Mouse (Mus musculus) MEL (cell line): ENCODE data around the gene Tspan9. TPM values are rescaled to one million over a fixed set of nuclear protein-coding genes. Genes with fewer than 3 reads are reported as not detected.

ENCODE experiments used
- DNase-seq: peaks from one replicate; pipeline ENCODE4 v3.0.0; 2011; ENCODE audit warnings: low read depth, low spot score
- H3K27ac ChIP-seq: 2 replicates; pipeline ENCODE4 v1.5.1; 2012; ENCODE audit warnings: low read depth, mild to moderate bottlenecking, control low read depth, low read length, moderate library complexity; ENCODE audit not compliant: control insufficient read depth
- H3K27me3 ChIP-seq, 2 experiments: fragments of 150-350 bp in 1 of 2; sonication (generic) in 1 of 2; 2 replicates each; pipeline ENCODE4 v1.6.1; 2012; ENCODE audit warnings: low read length in 2 of 2, mild to moderate bottlenecking in 2 of 2, improper control_type of control experiment in 1 of 2, moderate library complexity in 1 of 2; ENCODE audit not compliant: insufficient read depth in 2 of 2, control insufficient read depth in 1 of 2
- H3K36me3 ChIP-seq, 2 experiments: 2 replicates each; pipeline ENCODE4 v1.6.1; 2012 to 2014; ENCODE audit warnings: low read length in 2 of 2, improper control_type of control experiment in 1 of 2, inconsistent platforms in 1 of 2, mild to moderate bottlenecking in 1 of 2; ENCODE audit not compliant: insufficient read depth in 2 of 2, control insufficient read depth in 1 of 2
- H3K4me1 ChIP-seq, 2 experiments: fragments of 150-350 bp in 1 of 2; sonication (generic) in 1 of 2; 2 replicates each; pipeline ENCODE4 v1.6.1; 2012; ENCODE audit warnings: low read length in 2 of 2, improper control_type of control experiment in 1 of 2, mild to moderate bottlenecking in 1 of 2; ENCODE audit not compliant: insufficient read depth in 2 of 2, control insufficient read depth in 1 of 2
- H3K4me3 ChIP-seq, 2 experiments: fragments of 150-350 bp in 1 of 2; sonication (generic) in 1 of 2; 2 replicates each; pipeline ENCODE4 v1.5.1; 2012; ENCODE audit warnings: low read depth in 2 of 2, low read length in 2 of 2, mild to moderate bottlenecking in 2 of 2, moderate library complexity in 2 of 2, control low read depth in 1 of 2, improper control_type of control experiment in 1 of 2; ENCODE audit not compliant: control insufficient read depth in 1 of 2, insufficient read depth in 1 of 2
- H3K79me2 ChIP-seq: 2 replicates; pipeline ENCODE4 v1.6.1; 2012; ENCODE audit warnings: mild to moderate bottlenecking, low read length, moderate library complexity; ENCODE audit not compliant: control insufficient read depth, poor library complexity, insufficient read depth
- H3K9ac ChIP-seq: 2 replicates; pipeline ENCODE4 v1.6.1; 2012; ENCODE audit warnings: low read depth, mild to moderate bottlenecking, control low read depth, low read length, moderate library complexity; ENCODE audit not compliant: control insufficient read depth, poor library complexity, severe bottlenecking
- H3K9me3 ChIP-seq: fragments of 150-350 bp; sonication (generic); replicated peaks from 2 replicates; pipeline ENCODE4 v1.6.1; 2012; ENCODE audit warnings: mild to moderate bottlenecking, low read length, improper control_type of control experiment, moderate library complexity; ENCODE audit not compliant: insufficient read depth
- CHD2 ChIP-seq: IDR thresholded peaks from 2 replicates; pipeline ENCODE4 v1.6.1; 2011; ENCODE audit warnings: low read length, improper control_type of control experiment
- E2F4 ChIP-seq: IDR thresholded peaks from 2 replicates; pipeline ENCODE4 v1.6.1; 2011; ENCODE audit warnings: low read depth, low read length, improper control_type of control experiment, borderline replicate concordance
- ELF1 ChIP-seq: IDR thresholded peaks from 2 replicates; pipeline ENCODE4 v1.6.1; 2014; ENCODE audit warnings: low read depth, mild to moderate bottlenecking, inconsistent platforms, low read length, improper control_type of control experiment, moderate library complexity
- ETS1 ChIP-seq: IDR thresholded peaks from 2 replicates; pipeline ENCODE4 v1.6.1; 2012; ENCODE audit warnings: low read depth, mild to moderate bottlenecking, inconsistent platforms, low read length, improper control_type of control experiment, moderate library complexity
- GABPA ChIP-seq: IDR thresholded peaks from 2 replicates; pipeline ENCODE4 v1.6.1; 2012; ENCODE audit warnings: low read depth, mild to moderate bottlenecking, inconsistent platforms, low read length, improper control_type of control experiment, moderate library complexity
- GATA1 ChIP-seq: IDR thresholded peaks from 2 replicates; pipeline ENCODE4 v1.6.1; 2011; ENCODE audit warnings: low read depth, low read length, improper control_type of control experiment
- JUND ChIP-seq: IDR thresholded peaks from 2 replicates; pipeline ENCODE4 v1.6.1; 2011; ENCODE audit warnings: low read depth, mild to moderate bottlenecking, improper control_type of control experiment, low read length
- KAT2A ChIP-seq: conservative IDR thresholded peaks from 2 replicates; pipeline ENCODE4 v1.6.1; 2012; ENCODE audit warnings: low read depth, low read length, improper control_type of control experiment, inconsistent platforms
- MEF2A ChIP-seq: IDR thresholded peaks from 2 replicates; pipeline ENCODE4 v1.6.1; 2014; ENCODE audit warnings: low read depth, mild to moderate bottlenecking, inconsistent platforms, low read length, improper control_type of control experiment; ENCODE audit not compliant: poor library complexity, insufficient replicate concordance, severe bottlenecking; ENCODE audit errors: extremely low read depth
- MXI1 ChIP-seq: IDR thresholded peaks from 2 replicates; pipeline ENCODE4 v1.6.1; 2011; ENCODE audit warnings: mild to moderate bottlenecking, low read depth, low read length, improper control_type of control experiment
- MYC ChIP-seq: IDR thresholded peaks from 2 replicates; pipeline ENCODE4 v1.6.1; 2011; ENCODE audit warnings: low read depth, mild to moderate bottlenecking, low read length, improper control_type of control experiment, moderate library complexity
- NELFE ChIP-seq: IDR thresholded peaks from 2 replicates; pipeline ENCODE4 v1.6.1; 2011; ENCODE audit warnings: low read depth, low read length, improper control_type of control experiment
- NRF1 ChIP-seq: IDR thresholded peaks from 2 replicates; pipeline ENCODE4 v1.6.1; 2014; ENCODE audit warnings: low read depth, mild to moderate bottlenecking, inconsistent platforms, low read length, improper control_type of control experiment, moderate library complexity; ENCODE audit not compliant: poor library complexity, insufficient read depth, severe bottlenecking
- RCOR1 ChIP-seq: IDR thresholded peaks from 2 replicates; pipeline ENCODE4 v1.6.1; 2012; ENCODE audit warnings: low read depth, mild to moderate bottlenecking, inconsistent platforms, low read length, improper control_type of control experiment
- SIN3A ChIP-seq: IDR thresholded peaks from 2 replicates; pipeline ENCODE4 v1.6.1; 2012; ENCODE audit warnings: low read length, improper control_type of control experiment, inconsistent platforms
- TAL1 ChIP-seq: IDR thresholded peaks from 2 replicates; pipeline ENCODE4 v1.6.1; 2012; ENCODE audit warnings: mild to moderate bottlenecking, inconsistent platforms, low read length, moderate library complexity, mixed read lengths
- UBTF ChIP-seq: IDR thresholded peaks from 2 replicates; pipeline ENCODE4 v1.6.1; 2012; ENCODE audit warnings: low read depth, mild to moderate bottlenecking, inconsistent platforms, low read length, improper control_type of control experiment, moderate library complexity, borderline replicate concordance; ENCODE audit not compliant: insufficient read depth
- USF1 ChIP-seq: IDR thresholded peaks from 2 replicates; pipeline ENCODE4 v1.6.1; 2014; ENCODE audit warnings: low read depth, mild to moderate bottlenecking, inconsistent platforms, low read length, improper control_type of control experiment, moderate library complexity
- ZC3H11A ChIP-seq: IDR thresholded peaks from 2 replicates; pipeline ENCODE4 v1.6.1; 2012; ENCODE audit warnings: low read depth, mild to moderate bottlenecking, inconsistent platforms, low read length, improper control_type of control experiment
- ZMIZ1 ChIP-seq: IDR thresholded peaks from 2 replicates; pipeline ENCODE4 v1.6.1; 2012; ENCODE audit warnings: low read depth, mild to moderate bottlenecking, inconsistent platforms, low read length, improper control_type of control experiment, moderate library complexity
- polyA plus RNA-seq, 2 experiments: library from polyadenylated mRNA; stranded (reverse) in 1 of 2; unstranded in 1 of 2; fragments of >175 nt in 1 of 2; fragments of >200 nt in 1 of 2; gene quantifications; 2 replicates each; pipeline versions ENCODE4 v1.2.1 to v1.2.4; 2012; ENCODE audit warnings: low replicate concordance in 2 of 2, low read depth in 1 of 2; ENCODE audit not compliant: insufficient read length in 2 of 2, insufficient read depth in 1 of 2, missing spikeins in 1 of 2
- total RNA-seq: library from RNA; depleted of rRNA; stranded (reverse); fragments of 300-350 nt; gene quantifications from 2 replicates; pipeline ENCODE4 v1.2.3, GENCODE M21; 2012

Tspan9 gene
- total and polyA plus RNA-seq, 3 experiments: 0.08 to 3.4 TPM; not detected in 1

DNA sequence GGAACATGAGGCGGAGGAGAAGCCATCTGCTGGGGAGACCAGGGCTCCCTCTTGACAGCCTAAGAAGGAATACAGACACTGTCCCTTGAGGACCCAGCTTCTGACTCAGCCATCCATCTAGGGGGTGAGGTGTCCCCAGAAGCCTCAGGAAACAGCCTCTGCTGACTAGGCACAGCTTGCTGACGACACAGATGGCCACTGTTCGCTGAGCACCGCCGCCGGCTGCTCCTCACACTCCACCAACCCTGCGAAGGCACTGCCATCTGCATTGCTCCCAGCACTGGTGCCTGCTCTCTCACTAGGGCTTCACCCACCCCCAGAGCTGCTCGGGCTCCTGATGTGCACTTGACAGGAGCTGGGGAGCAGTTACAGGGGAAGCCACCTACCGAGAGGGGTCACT lies 217.5 kb downstream of the Tspan9 start:
- Histone ChIP-seq H3K27me3 (no peaks in the 10 kb centered on the region), H3K9ac (no peak overlapping the region), H3K4me3 (no peak overlapping the region), H3K4me1 (no peaks in the 10 kb centered on the region), H3K9me3 (no peaks in the 10 kb centered on the region), H3K36me3 (no peaks in the 10 kb centered on the region), H3K79me2 (no peaks in the 10 kb centered on the region), H3K27ac (no peak overlapping the region)
- no peak for TF ChIP-seq NRF1
- no peak for DNase-seq

DNA sequence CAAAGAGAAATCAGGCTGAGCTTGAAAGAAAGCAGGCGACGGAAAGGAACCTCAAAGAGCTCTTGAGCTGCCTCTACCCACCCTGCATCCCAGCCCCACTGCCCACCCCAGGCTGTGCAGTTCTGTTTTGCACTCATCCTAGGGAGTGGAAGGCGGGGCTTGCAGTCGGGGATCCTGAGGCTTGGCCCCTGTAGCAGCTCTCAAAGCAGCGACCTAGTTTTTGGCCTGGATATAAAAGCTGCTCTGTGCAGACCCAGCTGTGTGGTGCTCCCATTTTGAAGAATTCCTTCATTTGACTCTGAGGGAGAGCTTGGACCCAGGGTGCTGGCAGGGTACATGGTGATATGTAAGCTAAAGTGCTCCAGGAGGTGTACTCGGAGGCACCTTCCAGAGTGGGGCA lies 218.6 kb downstream of the Tspan9 start:
- Histone ChIP-seq H3K9ac (no peak overlapping the region), H3K4me3 (no peak overlapping the region), H3K27me3 (no peaks in the 10 kb centered on the region), H3K79me2 (no peaks in the 10 kb centered on the region), H3K9me3 (no peaks in the 10 kb centered on the region), H3K27ac (no peak overlapping the region), H3K4me1 (no peaks in the 10 kb centered on the region), H3K36me3 (no peaks in the 10 kb centered on the region)
- DNase-seq: no peak
- no peak for TF ChIP-seq E2F4
- no peak for TF ChIP-seq SIN3A
- no peak for TF ChIP-seq ETS1
- TF ChIP-seq GATA1: no peak
- no peak for TF ChIP-seq GABPA
- no peak for TF ChIP-seq ELF1
- TF ChIP-seq TAL1: no peak
- TF ChIP-seq CHD2: no peak
- TF ChIP-seq NELFE: no peak
- TF ChIP-seq MYC: no peak
- TF ChIP-seq UBTF: no peak
- no peak for TF ChIP-seq KAT2A
- no peak for TF ChIP-seq ZMIZ1
- no peak for TF ChIP-seq NRF1

DNA sequence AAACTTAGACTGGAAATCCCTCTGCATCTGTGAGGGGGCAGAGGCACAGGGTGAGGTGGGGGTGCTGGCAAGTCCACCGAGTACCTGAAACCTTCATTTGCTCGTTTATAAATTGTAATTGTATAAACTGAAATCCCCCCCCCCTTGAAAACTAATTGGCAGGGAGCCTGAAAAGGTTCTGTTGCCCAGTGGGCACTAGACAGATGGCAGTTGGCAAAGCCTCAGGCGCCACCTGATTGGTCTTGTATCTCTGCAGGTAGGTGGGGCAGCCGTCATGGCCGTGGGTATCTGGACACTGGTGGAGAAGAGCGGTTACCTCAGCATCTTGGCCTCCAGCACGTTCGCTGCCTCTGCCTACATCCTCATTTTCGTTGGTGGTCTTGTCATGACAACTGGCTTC lies 220.1 kb downstream of the Tspan9 start:
- no peak overlapping the region for H3K27ac ChIP-seq
- H3K79me2 ChIP-seq: no peaks in the 10 kb centered on the region
- no peak for DNase-seq
- H3K9ac ChIP-seq: no peak overlapping the region
- no peak overlapping the region for H3K4me3 ChIP-seq
- no peak for TF ChIP-seq ZC3H11A
- no peak for TF ChIP-seq MEF2A
- TF ChIP-seq MXI1: no peak
- no peak for TF ChIP-seq RCOR1
- no peak for TF ChIP-seq E2F4
- no peak for TF ChIP-seq GATA1
- TF ChIP-seq JUND: no peak
- TF ChIP-seq MYC: no peak
- TF ChIP-seq TAL1: no peak
- no peak for TF ChIP-seq ETS1
- TF ChIP-seq NELFE: no peak
- no peak for TF ChIP-seq SIN3A
- TF ChIP-seq USF1: no peak
- H3K9me3 ChIP-seq: no peaks in the 10 kb centered on the region
- no peaks in the 10 kb centered on the region for H3K27me3 ChIP-seq
- no peaks in the 10 kb centered on the region for H3K4me1 ChIP-seq
- H3K36me3 ChIP-seq: no peaks in the 10 kb centered on the region
